Mouse (Mus musculus) layer of hippocampus, adult 8-10 months (tissue): ENCODE measurements around the gene Nuak1. TPM values are rescaled to one million over a fixed set of nuclear protein-coding genes. Genes with fewer than 3 reads are reported as not detected.

Experiments
- DNase-seq, 2 experiments: peaks; one replicate each; pipeline ENCODE4 v3.0.0; 2022; ENCODE audit warnings: low spot score in 2 of 2
- total RNA-seq, 4 experiments: library from RNA; stranded (reverse); gene quantifications; 2 replicates each; pipeline ENCODE4 v1.2.4; 2022

The Nuak1 gene
- total RNA-seq, 4 experiments from 2014 or later = 52.6 to 70.1 (median 59.9) TPM

GRCm38 (mm10) chr10:84382900-84383883 lies 57.2 kb downstream of the Nuak1 start:
- no peak for DNase-seq

- peak in 1 of 2 experiments; percentile 82 for DNase-seq
Observed at GRCm38 (mm10) chr10:84381276-84381798, 59.1 kb downstream of the Nuak1 start.

- DNase-seq = no peak
Observed at GRCm38 (mm10) chr10:84379366-84379765, 61.0 kb downstream of the Nuak1 start.

- no peak for DNase-seq
Observed at GRCm38 (mm10) chr10:84377956-84378355, 62.4 kb downstream of the Nuak1 start.

GRCm38 (mm10) chr10:84376346-84376745 lies 64.1 kb downstream of the Nuak1 start:
- no peak for DNase-seq

GRCm38 (mm10) chr10:84374996-84375395 lies 65.4 kb downstream of the Nuak1 start:
- DNase-seq = peak in 1 of 2 experiments; percentile 2

GRCm38 (mm10) chr10:84373476-84373875 lies 66.9 kb downstream of the Nuak1 start:
- DNase-seq = no peak

- DNase-seq = peak; percentile 66 to 70
Observed at GRCm38 (mm10) chr10:84372161-84373095, 68.0 kb downstream of the Nuak1 start.

- DNase-seq = no peak
Observed at GRCm38 (mm10) chr10:84371681-84372160, 68.7 kb downstream of the Nuak1 start.

GRCm38 (mm10) chr10:84371230-84371629 lies 69.2 kb downstream of the Nuak1 start:
- DNase-seq = no peak

GRCm38 (mm10) chr10:84369646-84370314 lies 70.6 kb downstream of the Nuak1 start:
- no peak for DNase-seq

- no peak for DNase-seq
Observed at GRCm38 (mm10) chr10:84368185-84368584, 72.2 kb downstream of the Nuak1 start.

GRCm38 (mm10) chr10:84365166-84365865 lies 75.1 kb downstream of the Nuak1 start:
- DNase-seq = no peak

- no peak for DNase-seq
Observed at GRCm38 (mm10) chr10:84363833-84364232, 76.6 kb downstream of the Nuak1 start.

- DNase-seq = no peak
Observed at GRCm38 (mm10) chr10:84360953-84361352, 79.4 kb downstream of the Nuak1 start.

- no peak for DNase-seq
Observed at GRCm38 (mm10) chr10:84360391-84360790, 80.0 kb downstream of the Nuak1 start.

- no peak for DNase-seq
Observed at GRCm38 (mm10) chr10:84358738-84359120, 81.7 kb downstream of the Nuak1 start.

- peak; percentile 90 to 93 for DNase-seq
Observed at GRCm38 (mm10) chr10:84357997-84358737, 82.2 kb downstream of the Nuak1 start.

GRCm38 (mm10) chr10:84357593-84357992 lies 82.8 kb downstream of the Nuak1 start:
- DNase-seq = no peak
